Mouse (Mus musculus) kidney, adult 2 months (tissue): ENCODE measurements around the gene Drc1.

Experiments used
- CTCF ChIP-seq: fragments of 200-500 bp; conservative IDR thresholded peaks from 2 replicates; pipeline ENCODE4 v1.5.1; 2011; ENCODE audit warnings: low read depth, mild to moderate bottlenecking, control low read depth, low read length, moderate library complexity, mixed read lengths; ENCODE audit not compliant: insufficient read depth, insufficient read length
- POLR2A ChIP-seq: fragments of 200-500 bp; IDR thresholded peaks from one replicate; pipeline ENCODE4 v1.6.1; 2011; ENCODE audit warnings: low read depth, low read length, control low read depth

DNA sequence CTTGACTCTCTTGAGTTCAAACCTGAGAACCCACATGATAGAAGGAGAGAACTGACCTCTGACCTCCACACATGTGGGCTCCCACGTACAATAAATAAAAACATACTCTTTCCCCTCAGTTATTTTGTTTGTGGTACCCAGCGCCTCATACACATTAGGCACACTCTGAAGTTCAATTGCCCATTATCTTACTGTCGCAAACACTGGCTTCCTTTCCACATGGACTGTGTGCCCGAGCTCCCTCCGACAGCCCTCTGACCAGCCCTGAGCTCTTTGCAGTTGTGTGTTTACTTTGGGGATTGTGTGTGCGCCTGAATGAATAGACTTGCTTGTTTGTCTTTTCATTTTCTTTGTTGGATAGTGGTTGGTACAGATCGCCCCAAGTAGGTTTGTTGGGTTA, 75.5 kb downstream of the Drc1 start:
- TF ChIP-seq CTCF (no peak), POLR2A (no peak)
